Mouse (Mus musculus) myocyte (in vitro differentiated cells): ENCODE data around the gene Rbfox1.

Source experiments
- CEBPB ChIP-seq: IDR thresholded peaks from 2 replicates; pipeline ENCODE4 v1.6.1; 2011; ENCODE audit warnings: mild to moderate bottlenecking, moderate library complexity; ENCODE audit not compliant: poor library complexity, insufficient read depth, severe bottlenecking
- E2F4 ChIP-seq: IDR thresholded peaks from one replicate; pipeline ENCODE4 v1.6.1; 2011; ENCODE audit warnings: mild to moderate bottlenecking, control low read depth, moderate library complexity; ENCODE audit not compliant: insufficient read depth
- MYOD1 ChIP-seq, 3 experiments: IDR thresholded peaks; one replicate each; pipeline ENCODE4 v1.6.1; 2011; ENCODE audit warnings: control low read depth in 2 of 3, low read depth in 2 of 3, mild to moderate bottlenecking in 2 of 3, moderate library complexity in 1 of 3; ENCODE audit not compliant: insufficient read length in 2 of 3, control insufficient read depth in 1 of 3
- MYOG ChIP-seq, 3 experiments: IDR thresholded peaks; one replicate each; pipeline ENCODE4 v1.6.1; 2011; ENCODE audit warnings: control low read depth in 2 of 3, low read depth in 2 of 3, mild to moderate bottlenecking in 2 of 3; ENCODE audit not compliant: insufficient read length in 2 of 3, control insufficient read depth in 1 of 3, insufficient read depth in 1 of 3
- POLR2A ChIP-seq: IDR thresholded peaks from one replicate; pipeline ENCODE4 v1.6.1; 2011; ENCODE audit warnings: low read depth, mild to moderate bottlenecking, control low read depth, moderate library complexity; ENCODE audit not compliant: insufficient read length
- REST ChIP-seq: IDR thresholded peaks from one replicate; pipeline ENCODE4 v1.6.1; 2011; ENCODE audit warnings: mild to moderate bottlenecking, control low read depth, moderate library complexity; ENCODE audit not compliant: insufficient read depth, insufficient read length
- TCF12 ChIP-seq: IDR thresholded peaks from one replicate; pipeline ENCODE4 v1.6.1; 2011; ENCODE audit warnings: mild to moderate bottlenecking, control low read depth; ENCODE audit not compliant: poor library complexity, insufficient read depth, severe bottlenecking
- USF1 ChIP-seq: IDR thresholded peaks from one replicate; pipeline ENCODE4 v1.6.1; 2011; ENCODE audit warnings: low read depth, mild to moderate bottlenecking, control low read depth, moderate library complexity

DNA sequence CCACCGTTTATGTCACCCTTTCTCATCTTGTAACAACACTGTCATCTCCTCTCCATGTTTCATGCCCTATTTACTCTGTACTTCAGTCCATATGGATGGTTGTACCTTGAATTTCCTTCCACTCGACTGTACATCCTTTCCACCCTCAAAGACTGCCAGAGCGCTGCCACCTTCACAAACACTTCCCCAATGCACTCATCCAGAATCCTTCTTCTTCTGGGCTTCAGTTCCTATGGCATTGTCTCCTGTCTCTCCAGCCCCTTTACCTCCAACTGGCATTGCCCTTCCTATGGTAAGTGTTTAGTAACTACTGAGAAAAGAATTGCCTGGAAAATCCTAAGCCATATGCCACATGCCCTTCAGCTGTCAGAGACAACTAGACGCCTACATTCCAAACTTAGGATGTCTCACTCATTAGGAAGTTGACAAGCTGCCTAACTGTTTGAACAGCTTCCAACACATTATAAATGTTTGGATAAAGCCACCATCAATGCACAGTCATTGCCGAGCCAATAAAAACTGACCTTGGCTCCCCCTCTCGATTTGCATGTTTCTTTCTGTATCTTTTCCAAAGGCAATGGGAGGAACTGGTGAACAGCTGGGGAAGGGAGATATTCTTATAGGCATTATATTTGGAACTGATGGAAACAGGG, 505.2 kb downstream of the Rbfox1 start:
- TF ChIP-seq TCF12 (no peak), E2F4 (no peak), USF1 (no peak), REST (no peak), MYOD1 (IDR thresholded peaks at IDR 0.05; ENCODE audit: control insufficient read depth in 1 of 3, insufficient read length in 2 of 3, low read depth in 2 of 3) (no peak), MYOG (IDR thresholded peaks at IDR 0.05; ENCODE audit: control insufficient read depth in 1 of 3, insufficient read depth in 1 of 3, insufficient read length in 2 of 3, low read depth in 2 of 3) (no peak), POLR2A (no peak), CEBPB (no peak)
